Mouse (Mus musculus) bone marrow macrophage, adult 2 months (primary cell): ENCODE measurements around the gene Moxd1.

ENCODE experiments used
- CTCF ChIP-seq: IDR thresholded peaks from 2 replicates; pipeline ENCODE4 v1.5.1; 2012; ENCODE audit warnings: low read depth, mild to moderate bottlenecking, low read length, moderate library complexity
- POLR2A ChIP-seq: IDR thresholded peaks from 2 replicates; pipeline ENCODE4 v1.6.1; 2012; ENCODE audit warnings: mild to moderate bottlenecking, low read depth, low read length, borderline replicate concordance

DNA sequence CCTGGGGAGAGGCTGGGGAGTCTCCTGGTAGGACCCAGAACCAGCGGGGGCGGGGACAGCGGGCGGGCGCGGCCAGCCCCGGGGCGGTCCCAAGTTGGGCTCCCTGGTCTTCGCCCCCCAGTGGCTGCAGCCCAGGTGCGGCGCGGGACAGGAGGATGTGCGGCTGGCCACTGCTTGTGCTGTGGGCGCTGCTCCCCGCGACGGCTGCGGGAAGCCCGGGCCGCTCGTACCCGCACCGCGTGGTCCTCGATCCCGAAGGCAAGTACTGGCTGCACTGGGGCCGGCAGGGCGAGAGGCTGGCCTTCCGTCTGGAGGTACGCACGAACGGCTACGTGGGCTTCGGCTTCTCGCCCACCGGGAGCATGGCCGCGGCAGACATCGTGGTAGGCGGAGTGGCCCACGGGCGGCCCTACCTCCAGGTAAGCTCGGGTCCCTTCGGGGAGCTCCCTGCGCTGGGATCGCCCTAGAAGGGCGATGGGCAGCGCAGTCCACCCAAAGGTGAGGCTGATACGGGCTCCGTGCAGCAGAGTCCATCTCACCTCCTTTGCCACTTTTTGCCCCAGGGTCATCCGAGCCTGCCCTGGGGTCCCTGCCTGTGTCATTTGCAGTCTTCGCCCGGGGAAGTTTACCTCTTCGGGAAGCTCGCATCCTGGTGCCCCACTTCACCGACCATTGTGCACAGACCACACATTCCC is at the start of gene Moxd1:
- TF ChIP-seq POLR2A (no peak), CTCF (no peak)
